Mouse (Mus musculus) MEL (cell line): ENCODE data around the gene Scaf4.
"Not testable (repeated sequence)": the region's sequence is repeated elsewhere in the genome, so short reads cannot be mapped to it uniquely, and the experiment has no call there.

Experiments used
- CTCF ChIP-seq, 3 experiments: IDR thresholded peaks in 2 of 3; conservative IDR thresholded peaks in 1 of 3; 2 replicates each; pipeline ENCODE4 v1.5.1; 2011 to 2012; ENCODE audit warnings: low read length in 3 of 3, low read depth in 2 of 3, mild to moderate bottlenecking in 2 of 3, improper control_type of control experiment in 1 of 3, inconsistent platforms in 1 of 3, mixed read lengths in 1 of 3, moderate library complexity in 1 of 3; ENCODE audit not compliant: control insufficient read depth in 1 of 3, insufficient read depth in 1 of 3, poor library complexity in 1 of 3, severe bottlenecking in 1 of 3
- EP300 ChIP-seq, 2 experiments: IDR thresholded peaks; 2 replicates each; pipeline ENCODE4 v1.6.1; 2011; ENCODE audit warnings: improper control_type of control experiment in 2 of 2, low read length in 2 of 2, low read depth in 1 of 2, mild to moderate bottlenecking in 1 of 2
- GATA1 ChIP-seq: IDR thresholded peaks from 2 replicates; pipeline ENCODE4 v1.6.1; 2011; ENCODE audit warnings: low read depth, low read length, improper control_type of control experiment
- HCFC1 ChIP-seq: IDR thresholded peaks from 2 replicates; pipeline ENCODE4 v1.6.1; 2012; ENCODE audit warnings: low read depth, mild to moderate bottlenecking, inconsistent platforms, low read length, improper control_type of control experiment, moderate library complexity
- KAT2A ChIP-seq: conservative IDR thresholded peaks from 2 replicates; pipeline ENCODE4 v1.6.1; 2012; ENCODE audit warnings: low read depth, low read length, improper control_type of control experiment, inconsistent platforms
- MAX ChIP-seq: IDR thresholded peaks from 2 replicates; pipeline ENCODE4 v1.6.1; 2011; ENCODE audit warnings: low read length, improper control_type of control experiment
- POLR2A ChIP-seq, 2 experiments: IDR thresholded peaks; 2 replicates each; pipeline ENCODE4 v1.6.1; 2011 to 2012; ENCODE audit warnings: low read length in 2 of 2, mild to moderate bottlenecking in 2 of 2, control low read depth in 1 of 2, improper control_type of control experiment in 1 of 2, low read depth in 1 of 2, moderate library complexity in 1 of 2; ENCODE audit not compliant: control insufficient read depth in 1 of 2, insufficient read depth in 1 of 2, poor library complexity in 1 of 2
- TAL1 ChIP-seq: IDR thresholded peaks from 2 replicates; pipeline ENCODE4 v1.6.1; 2012; ENCODE audit warnings: mild to moderate bottlenecking, inconsistent platforms, low read length, moderate library complexity, mixed read lengths
- UBTF ChIP-seq: IDR thresholded peaks from 2 replicates; pipeline ENCODE4 v1.6.1; 2012; ENCODE audit warnings: low read depth, mild to moderate bottlenecking, inconsistent platforms, low read length, improper control_type of control experiment, moderate library complexity, borderline replicate concordance; ENCODE audit not compliant: insufficient read depth

DNA sequence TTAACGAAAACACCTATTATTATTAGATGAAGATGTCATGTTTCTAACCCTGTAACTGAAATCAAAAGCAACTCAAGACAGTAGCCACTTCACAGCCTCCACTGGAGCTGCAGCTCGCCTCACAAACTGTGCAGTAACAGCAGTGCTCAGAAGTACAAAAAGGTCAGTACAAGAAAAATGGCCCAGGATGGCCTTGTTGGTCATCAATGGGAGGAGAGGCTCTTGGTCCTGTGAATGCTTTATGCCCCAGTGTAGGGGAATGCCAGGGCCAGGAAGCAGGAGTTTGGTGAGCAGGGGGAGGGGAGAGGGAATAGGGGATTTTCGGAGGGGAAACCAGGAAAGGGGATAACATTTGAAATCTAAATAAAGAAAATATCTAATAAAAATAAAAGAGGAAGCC is 33.0 kb downstream of the Scaf4 start:
- not testable (repeated sequence) for TF ChIP-seq GATA1; POLR2A (IDR thresholded peaks at IDR 0.05; ENCODE audit: control insufficient read depth in 1 of 2, insufficient read depth in 1 of 2, low read depth in 1 of 2, low read length in 2 of 2, poor library complexity in 1 of 2); TAL1; CTCF (IDR thresholded peaks at IDR 0.05 in 2 of 3, conservative IDR thresholded peaks at IDR 0.05 in 1 of 3; ENCODE audit: control insufficient read depth in 1 of 3, insufficient read depth in 1 of 3, low read depth in 2 of 3, low read length in 3 of 3, poor library complexity in 1 of 3, severe bottlenecking in 1 of 3); UBTF; HCFC1; EP300 (IDR thresholded peaks at IDR 0.05; ENCODE audit: low read depth in 1 of 2, low read length in 2 of 2); MAX; KAT2A
